Mouse (Mus musculus) myocyte (in vitro differentiated cells): ENCODE data around the gene Gm43738. TPM values are rescaled to one million over a fixed set of nuclear protein-coding genes. Genes with fewer than 3 reads are reported as not detected.

Source experiments
- H3K27me3 ChIP-seq: one replicate; pipeline ENCODE4 v1.6.1; 2011; ENCODE audit not compliant: control insufficient read depth, insufficient read depth, insufficient read length
- H3K36me3 ChIP-seq: one replicate; pipeline ENCODE4 v1.6.1; 2011; ENCODE audit not compliant: control insufficient read depth, insufficient read depth
- H3K4me2 ChIP-seq: one replicate; pipeline ENCODE4 v1.6.1; 2011; ENCODE audit warnings: low read depth, control low read depth
- H3K4me3 ChIP-seq: one replicate; pipeline ENCODE4 v1.5.1; 2011; ENCODE audit warnings: mild to moderate bottlenecking, control low read depth, moderate library complexity
- H3K79me2 ChIP-seq: one replicate; pipeline ENCODE4 v1.6.1; 2011; ENCODE audit not compliant: control insufficient read depth, insufficient read depth
- H3ac ChIP-seq: one replicate; pipeline ENCODE4 v1.6.1; 2011; ENCODE audit not compliant: control insufficient read depth, insufficient read length
- CEBPB ChIP-seq: IDR thresholded peaks from 2 replicates; pipeline ENCODE4 v1.6.1; 2011; ENCODE audit warnings: mild to moderate bottlenecking, moderate library complexity; ENCODE audit not compliant: poor library complexity, insufficient read depth, severe bottlenecking
- E2F4 ChIP-seq: IDR thresholded peaks from one replicate; pipeline ENCODE4 v1.6.1; 2011; ENCODE audit warnings: mild to moderate bottlenecking, control low read depth, moderate library complexity; ENCODE audit not compliant: insufficient read depth
- MAX ChIP-seq: IDR thresholded peaks from one replicate; pipeline ENCODE4 v1.6.1; 2011; ENCODE audit warnings: low read depth, mild to moderate bottlenecking, control low read depth
- MYOD1 ChIP-seq, 3 experiments: IDR thresholded peaks; one replicate each; pipeline ENCODE4 v1.6.1; 2011; ENCODE audit warnings: control low read depth in 2 of 3, low read depth in 2 of 3, mild to moderate bottlenecking in 2 of 3, moderate library complexity in 1 of 3; ENCODE audit not compliant: insufficient read length in 2 of 3, control insufficient read depth in 1 of 3
- MYOG ChIP-seq, 3 experiments: IDR thresholded peaks; one replicate each; pipeline ENCODE4 v1.6.1; 2011; ENCODE audit warnings: control low read depth in 2 of 3, low read depth in 2 of 3, mild to moderate bottlenecking in 2 of 3; ENCODE audit not compliant: insufficient read length in 2 of 3, control insufficient read depth in 1 of 3, insufficient read depth in 1 of 3
- POLR2A ChIP-seq: IDR thresholded peaks from one replicate; pipeline ENCODE4 v1.6.1; 2011; ENCODE audit warnings: low read depth, mild to moderate bottlenecking, control low read depth, moderate library complexity; ENCODE audit not compliant: insufficient read length
- POLR2AphosphoS2 ChIP-seq: IDR thresholded peaks from one replicate; pipeline ENCODE4 v1.6.1; 2011; ENCODE audit warnings: low read depth, control low read depth; ENCODE audit not compliant: insufficient read length
- REST ChIP-seq: IDR thresholded peaks from one replicate; pipeline ENCODE4 v1.6.1; 2011; ENCODE audit warnings: mild to moderate bottlenecking, control low read depth, moderate library complexity; ENCODE audit not compliant: insufficient read depth, insufficient read length
- SRF ChIP-seq: IDR thresholded peaks from one replicate; pipeline ENCODE4 v1.6.1; 2011; ENCODE audit warnings: low read depth; ENCODE audit not compliant: control insufficient read depth, insufficient read length
- TCF12 ChIP-seq: IDR thresholded peaks from one replicate; pipeline ENCODE4 v1.6.1; 2011; ENCODE audit warnings: mild to moderate bottlenecking, control low read depth; ENCODE audit not compliant: poor library complexity, insufficient read depth, severe bottlenecking
- TCF3 ChIP-seq: IDR thresholded peaks from one replicate; pipeline ENCODE4 v1.6.1; 2011; ENCODE audit warnings: low read depth, control low read depth; ENCODE audit not compliant: insufficient read length
- USF1 ChIP-seq: IDR thresholded peaks from one replicate; pipeline ENCODE4 v1.6.1; 2011; ENCODE audit warnings: low read depth, mild to moderate bottlenecking, control low read depth, moderate library complexity
- polyA plus RNA-seq: library from polyadenylated mRNA; unstranded; fragments of >200 nt; fragmentation: generic; extraction: Trizol; gene quantifications from one replicate; pipeline ENCODE4 v1.2.1, GENCODE M21; 2012; ENCODE audit warnings: missing spikeins

Gm43738 gene
- polyA plus RNA-seq, 1 experiment, result 0.02 TPM

- peaks cover 54% of the 10 kb centered on the region for H3K36me3 ChIP-seq
- H3K4me3 ChIP-seq, result no peak overlapping the region
- TF ChIP-seq E2F4 (no peak), MYOG (IDR thresholded peaks at IDR 0.05; ENCODE audit: control insufficient read depth in 1 of 3, insufficient read depth in 1 of 3, insufficient read length in 2 of 3, low read depth in 2 of 3) (no peak), TCF12 (no peak), POLR2AphosphoS2 (no peak), REST (no peak), CEBPB (no peak), POLR2A (no peak), MAX (no peak), USF1 (no peak), SRF (no peak), MYOD1 (IDR thresholded peaks at IDR 0.05; ENCODE audit: control insufficient read depth in 1 of 3, insufficient read length in 2 of 3, low read depth in 2 of 3) (no peak), TCF3 (no peak)
- H3ac ChIP-seq, result no peak overlapping the region
- no peaks in the 10 kb centered on the region for H3K79me2 ChIP-seq
- no peaks in the 10 kb centered on the region for H3K27me3 ChIP-seq
- no peak overlapping the region for H3K4me2 ChIP-seq
These were observed 39.2 kb downstream of the Gm43738 start for GRCm38 (mm10) chr3:89061696-89062095.

GRCm38 (mm10) chr3:89058783-89059182, 42.1 kb downstream of the Gm43738 start:
- no peak overlapping the region for H3ac ChIP-seq
- H3K27me3 ChIP-seq, result no peaks in the 10 kb centered on the region
- H3K36me3 ChIP-seq, result peaks cover 47% of the 10 kb centered on the region
- no peaks in the 10 kb centered on the region for H3K79me2 ChIP-seq
- H3K4me3 ChIP-seq, result no peak overlapping the region
- H3K4me2 ChIP-seq, result no peak overlapping the region
- TF ChIP-seq MYOD1 (IDR thresholded peaks at IDR 0.05; ENCODE audit: control insufficient read depth in 1 of 3, insufficient read length in 2 of 3, low read depth in 2 of 3) (no peak), CEBPB (no peak), POLR2A (no peak), TCF3 (no peak), E2F4 (no peak), MYOG (IDR thresholded peaks at IDR 0.05; ENCODE audit: control insufficient read depth in 1 of 3, insufficient read depth in 1 of 3, insufficient read length in 2 of 3, low read depth in 2 of 3) (no peak), REST (no peak)

- no peaks in the 10 kb centered on the region for H3K27me3 ChIP-seq
- peaks cover 46% of the 10 kb centered on the region for H3K36me3 ChIP-seq
- no peak overlapping the region for H3K4me3 ChIP-seq
- no peaks in the 10 kb centered on the region for H3K79me2 ChIP-seq
- TF ChIP-seq USF1 (no peak), MYOG (IDR thresholded peaks at IDR 0.05; ENCODE audit: control insufficient read depth in 1 of 3, insufficient read depth in 1 of 3, insufficient read length in 2 of 3, low read depth in 2 of 3) (no peak), POLR2A (no peak), REST (no peak), TCF12 (no peak), TCF3 (no peak), CEBPB (no peak), E2F4 (no peak), SRF (no peak)
- H3ac ChIP-seq, result no peak overlapping the region
- H3K4me2 ChIP-seq, result no peak overlapping the region
These were observed 42.5 kb downstream of the Gm43738 start for GRCm38 (mm10) chr3:89058361-89058760.

GRCm38 (mm10) chr3:89043359-89043758, 57.5 kb downstream of the Gm43738 start:
- Histone ChIP-seq H3K27me3 (no peaks in the 10 kb centered on the region), H3K79me2 (no peaks in the 10 kb centered on the region), H3ac (no peak overlapping the region), H3K4me2 (no peak overlapping the region), H3K36me3 (peaks cover 54% of the 10 kb centered on the region), H3K4me3 (no peak overlapping the region)
- TF ChIP-seq TCF3, result no peak
- no peak for TF ChIP-seq POLR2A
- no peak for TF ChIP-seq MYOG (IDR thresholded peaks at IDR 0.05; ENCODE audit: control insufficient read depth in 1 of 3, insufficient read depth in 1 of 3, insufficient read length in 2 of 3, low read depth in 2 of 3)
- no peak for TF ChIP-seq E2F4
- TF ChIP-seq TCF12, result no peak
- TF ChIP-seq POLR2AphosphoS2, result no peak
- no peak for TF ChIP-seq MAX
- TF ChIP-seq REST, result no peak
- TF ChIP-seq SRF, result no peak
- no peak for TF ChIP-seq USF1
- TF ChIP-seq CEBPB, result no peak
- no peak for TF ChIP-seq MYOD1 (IDR thresholded peaks at IDR 0.05; ENCODE audit: control insufficient read depth in 1 of 3, insufficient read length in 2 of 3, low read depth in 2 of 3)

Other genes with a start within 250 kb of the Gm43738 start
- gene Msto1, start 187.1 kb downstream of the Gm43738 start, polyA plus RNA-seq, result 41.5 TPM
- gene Ash1l, start 150.5 kb downstream of the Gm43738 start, polyA plus RNA-seq, result 4.7 TPM
- gene Dap3, start 149.9 kb downstream of the Gm43738 start, polyA plus RNA-seq, result 103 TPM
- gene Rusc1, start 7.8 kb downstream of the Gm43738 start, polyA plus RNA-seq, result 20.2 TPM
- gene Fdps, start 860 bp upstream of the Gm43738 start, polyA plus RNA-seq, result 863 TPM
- gene Pklr, start 35.0 kb upstream of the Gm43738 start, polyA plus RNA-seq, result not detected
- 0.10 TPM for gene Hcn3, start 59.1 kb upstream of the Gm43738 start, polyA plus RNA-seq
- 22.2 TPM for gene Clk2, start 63.7 kb upstream of the Gm43738 start, polyA plus RNA-seq
- gene Scamp3, start 76.4 kb upstream of the Gm43738 start, polyA plus RNA-seq, result 127 TPM
- 15.0 TPM for gene Fam189b, start 82.0 kb upstream of the Gm43738 start, polyA plus RNA-seq
- 52.5 TPM for gene Gba, start 101.8 kb upstream of the Gm43738 start, polyA plus RNA-seq
- 5.9 TPM for gene Thbs3, start 114.1 kb upstream of the Gm43738 start, polyA plus RNA-seq
- gene Mtx1, start 126.0 kb upstream of the Gm43738 start, polyA plus RNA-seq, result 114 TPM
- 0.37 TPM for gene Muc1, start 128.0 kb upstream of the Gm43738 start, polyA plus RNA-seq
- 371 TPM for gene Krtcap2, start 144.9 kb upstream of the Gm43738 start, polyA plus RNA-seq
- 15.2 TPM for gene Trim46, start 145.2 kb upstream of the Gm43738 start, polyA plus RNA-seq
- 222 TPM for gene Dpm3, start 158.3 kb upstream of the Gm43738 start, polyA plus RNA-seq
- gene Slc50a1, start 169.5 kb upstream of the Gm43738 start, polyA plus RNA-seq, result 48.7 TPM
- gene Efna1, start 180.0 kb upstream of the Gm43738 start, polyA plus RNA-seq, result 8.2 TPM
- gene Efna3, start 221.9 kb upstream of the Gm43738 start, polyA plus RNA-seq, result 1.8 TPM
- gene Efna4, start 236.9 kb upstream of the Gm43738 start, polyA plus RNA-seq, result 5.4 TPM
- 78.4 TPM for gene Adam15, start 248.9 kb upstream of the Gm43738 start, polyA plus RNA-seq